Comparison of ENCODE assay signal across 8 mouse cellular contexts in genomic region chr9:75435918-75436317, GRCm38 (mm10). TPM values are rescaled to one million over a fixed set of nuclear protein-coding genes. Genes with fewer than 3 reads are reported as not detected.
DNase-seq lines count a peak whose midpoint lies in the region; ATAC-seq lines count a peak whose summit lies in the region.

No protein-coding gene starts in this region.

- DNase-seq in WW6 (ENCODE audit: low read depth, low spot score) = peak; percentile 61
- DNase-seq in cerebellum, postnatal 14 days = peak; percentile 71 to 82
- peak; percentile 81 for DNase-seq in gastrocnemius, adult 18-20 months (ENCODE audit: low spot score)
- peak; percentile 37 to 50 for DNase-seq in left cerebral cortex, adult 9 months (ENCODE audit: low spot score in 2 of 2)
- DNase-seq in right cerebral cortex, postnatal 10 days (ENCODE audit: low spot score in 2 of 2) = peak; percentile 81 to 88
- no peak for DNase-seq in c-Kit-positive CD71-positive TER-119-positive erythroid progenitor cells, embryonic 14.5 days (ENCODE audit: low spot score)

- no peak overlapping the region for H3K4me3 ChIP-seq in hindbrain, embryonic 16.5 days (ENCODE audit: low read length)

- H3K27me3 ChIP-seq in hindbrain, embryonic 16.5 days (replicated peaks; ENCODE audit: control insufficient read depth, insufficient read depth, low read length) = no peaks in the 10 kb centered on the region

- no peak overlapping the region for H3K27ac ChIP-seq in hindbrain, embryonic 16.5 days (ENCODE audit: low read depth, low read length)

- no peaks in the 10 kb centered on the region for H3K9me3 ChIP-seq in hindbrain, embryonic 16.5 days (ENCODE audit: control insufficient read depth, low read length)

- 0 out of 2 replicates have a peak overlapping the region, but pooled peaks have one; percentile 27 for H3K9ac ChIP-seq in hindbrain, embryonic 16.5 days (ENCODE audit: low read depth, low read length)

- no peaks in the 10 kb centered on the region; the same call in 1 of the 2 replicates for H3K4me1 ChIP-seq in hindbrain, embryonic 16.5 days (ENCODE audit: control insufficient read depth, insufficient read depth, low read depth, low read length)

- H3K36me3 ChIP-seq in hindbrain, embryonic 16.5 days (ENCODE audit: control insufficient read depth, insufficient read depth, low read length) = no peaks in the 10 kb centered on the region

- peak; percentile 24 for ATAC-seq in hindbrain, embryonic 16.5 days
- ATAC-seq in megakaryocyte, adult 5-6 weeks (ENCODE audit: poor library complexity, severe bottlenecking) = peak; percentile 83

- 1% methylated on average over 12 of the region's 12 CpGs for WGBS in hindbrain, embryonic 16.5 days

- H3K4me2 ChIP-seq in hindbrain, embryonic 16.5 days (ENCODE audit: low read length) = peak overlapping the region; percentile 5; the same call in 1 of the 2 replicates

RNA-seq across cellular contexts. Expression of gene Leo1, which starts 5.4 kb away (rescaled TPM):
- 10 to 100 TPM; 24.0 to 27.5 TPM for total RNA-seq in gastrocnemius, adult 18-20 months (2021)
- 42.6 and 43.0 TPM in 2 replicates for polyA plus RNA-seq in hindbrain, embryonic 16.5 days (2015; fragmentation: Nextera tagmentation; extraction: Ambion mirVana)
- total RNA-seq in megakaryocyte, adult 5-6 weeks (2015) = 12.5 and 16.3 TPM in 2 replicates
- total RNA-seq in megakaryocyte, adult 5-6 weeks (2017) = 32.5 and 35.6 TPM in 2 replicates

RNA-seq across cellular contexts. Expression of gene Mapk6, which starts 26.1 kb away (rescaled TPM):
- 10 to 100 TPM; 26.1 to 26.7 TPM for total RNA-seq in gastrocnemius, adult 18-20 months (2021)
- 142 and 147 TPM in 2 replicates for polyA plus RNA-seq in hindbrain, embryonic 16.5 days (2015; fragmentation: Nextera tagmentation; extraction: Ambion mirVana)
- 36.0 and 39.6 TPM in 2 replicates for total RNA-seq in megakaryocyte, adult 5-6 weeks (2015)
- total RNA-seq in megakaryocyte, adult 5-6 weeks (2017) = 26.6 and 29.3 TPM in 2 replicates
